Mouse (Mus musculus) lung, postnatal 0 days (tissue): Measurements from ENCODE around the gene Pmvk.

Experiments used
- CTCF ChIP-seq: IDR thresholded peaks from 2 replicates; pipeline ENCODE4 v1.5.1; 2016; ENCODE audit warnings: antibody characterized with exemption, mild to moderate bottlenecking
- EP300 ChIP-seq: IDR thresholded peaks from 2 replicates; pipeline ENCODE4 v1.6.1; 2016; ENCODE audit warnings: antibody characterized with exemption, mild to moderate bottlenecking, control low read depth

DNA sequence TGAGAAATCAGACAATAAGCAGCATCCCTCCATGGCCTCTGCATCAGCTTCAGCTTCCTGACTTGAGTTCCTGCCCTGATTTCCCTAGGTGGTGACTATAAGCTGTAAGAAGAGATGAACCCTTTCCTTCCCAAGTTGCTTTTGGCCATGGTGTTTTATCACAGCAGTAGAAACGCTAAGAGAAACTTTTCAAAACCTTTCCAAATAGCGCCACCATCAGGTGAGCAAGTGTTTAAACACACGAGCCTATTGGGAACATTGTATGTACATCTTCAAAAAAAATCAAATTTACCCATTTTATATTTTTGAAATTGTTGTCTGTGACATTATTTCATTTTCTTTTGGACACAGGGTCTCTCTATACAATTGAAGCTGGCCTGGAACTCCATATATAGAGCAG, 42.0 kb downstream of the Pmvk start:
- TF ChIP-seq CTCF (0 out of 2 replicates have a peak, but pooled peaks have one; percentile 3), EP300 (no peak)
